Mouse (Mus musculus) CD4-positive, CD25-positive, alpha-beta regulatory T cell, adult 2 months (primary cell): ENCODE measurements around the gene Ifit3b.
A peak's percentile ranks its signal among the peaks of the same experiment; 100 is the strongest.
"Not testable (repeated sequence)": the region's sequence is repeated elsewhere in the genome, so short reads cannot be mapped to it uniquely, and the experiment has no call there.

Experiments
- DNase-seq: peaks from one replicate; pipeline ENCODE4 v3.0.0-alpha.2; 2012; ENCODE audit warnings: low read depth, low spot score

Gene Ifit3b

GRCm38 (mm10) chr19:34605472-34605871, 2.3 kb upstream of the Ifit3b start:
- DNase-seq, result peak; percentile 56

- DNase-seq, result not testable (repeated sequence)
Measured at GRCm38 (mm10) chr19:34610118-34610517, 2.3 kb downstream of the Ifit3b start.

GRCm38 (mm10) chr19:34612243-34613001, 4.7 kb downstream of the Ifit3b start:
- DNase-seq, result peak; percentile 36

GRCm38 (mm10) chr19:34620871-34621270, 13.1 kb downstream of the Ifit3b start:
- DNase-seq, result no peak

GRCm38 (mm10) chr19:34623781-34624180, 16.0 kb downstream of the Ifit3b start:
- no peak for DNase-seq

GRCm38 (mm10) chr19:34624663-34625062, 16.9 kb downstream of the Ifit3b start:
- no peak for DNase-seq

GRCm38 (mm10) chr19:34627496-34627895, 19.7 kb downstream of the Ifit3b start:
- DNase-seq, result no peak

- DNase-seq, result no peak
Measured at GRCm38 (mm10) chr19:34631487-34631886, 23.7 kb downstream of the Ifit3b start.

- DNase-seq, result no peak
Measured at GRCm38 (mm10) chr19:34633484-34633883, 25.7 kb downstream of the Ifit3b start.

- peak; percentile 81 for DNase-seq
Measured at GRCm38 (mm10) chr19:34636933-34637557, 29.3 kb downstream of the Ifit3b start.

GRCm38 (mm10) chr19:34640623-34641022, 32.9 kb downstream of the Ifit3b start, which contains the start of the genes Ifit1bl2 and Ifit1:
Gene Ifit1bl2 (minus strand): TSS chr19:34640743.
Gene Ifit1 (plus strand): TSS chr19:34640871.
- DNase-seq, result peak; percentile 85

GRCm38 (mm10) chr19:34642616-34643015, 34.8 kb downstream of the Ifit3b start:
- DNase-seq, result no peak

GRCm38 (mm10) chr19:34647630-34648029, 39.9 kb downstream of the Ifit3b start:
- DNase-seq, result not testable (repeated sequence)

- DNase-seq, result no peak
Measured at GRCm38 (mm10) chr19:34650276-34650675, 42.5 kb downstream of the Ifit3b start.

GRCm38 (mm10) chr19:34650997-34651396, 43.2 kb downstream of the Ifit3b start:
- no peak for DNase-seq

GRCm38 (mm10) chr19:34655227-34655805, 47.5 kb downstream of the Ifit3b start:
- no peak for DNase-seq

- no peak for DNase-seq
Measured at GRCm38 (mm10) chr19:34656511-34657298, 48.9 kb downstream of the Ifit3b start.

- DNase-seq, result peak; percentile 82
Measured at GRCm38 (mm10) chr19:34662067-34662507, 54.3 kb downstream of the Ifit3b start.

- DNase-seq, result no peak
Measured at GRCm38 (mm10) chr19:34662740-34663139, 55.0 kb downstream of the Ifit3b start.
